Mouse (Mus musculus): ENCODE measurements around the gene Trpc4ap. TPM values are rescaled to one million over a fixed set of nuclear protein-coding genes. Genes with fewer than 3 reads are reported as not detected.
A peak's percentile ranks its signal among the peaks of the same experiment; 100 is the strongest.

Gene Trpc4ap
- polyA plus RNA-seq, 1 experiment, result 47.0 TPM

DNA sequence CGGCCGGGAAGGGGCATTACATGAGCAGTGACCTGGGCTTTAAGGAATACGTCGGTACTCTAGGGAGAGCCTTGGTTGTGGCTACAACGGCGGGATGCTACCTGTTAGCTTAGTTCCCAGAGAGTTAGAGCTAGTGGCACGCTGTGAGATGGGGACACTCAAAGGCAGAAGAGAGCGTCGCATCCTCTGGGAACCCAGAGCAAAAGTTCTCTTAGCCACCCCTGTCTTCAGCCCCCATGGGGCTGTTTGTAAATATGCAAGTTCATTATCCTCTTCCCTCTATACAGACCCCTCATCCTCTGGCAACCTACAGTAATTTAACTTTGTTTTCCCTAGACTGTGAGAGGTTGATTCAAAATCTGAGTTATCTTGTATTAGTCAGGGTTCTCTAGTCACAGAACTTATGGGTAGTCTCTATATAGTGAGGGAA is 99.3 kb downstream of the Trpc4ap start:
- no peaks in the 10 kb centered on the region; the same call in 1 of the 2 replicates for H3K4me1 ChIP-seq (ENCODE audit: control insufficient read depth, insufficient read depth, low read length)
- 1% methylated on average over 9 of the region's 9 CpGs for WGBS
- H3K27ac ChIP-seq (ENCODE audit: control insufficient read depth, insufficient read depth, low read depth, low read length, poor library complexity), result no peak overlapping the region
- H3K4me3 ChIP-seq (replicated peaks; ENCODE audit: control insufficient read depth, low read depth, low read length), result peak overlapping the region; percentile 87
- no peak for TF ChIP-seq POLR2A (IDR thresholded peaks at IDR 0.05; ENCODE audit: borderline replicate concordance, control insufficient read depth, low read depth, low read length)
- no peak for TF ChIP-seq CTCF (IDR thresholded peaks at IDR 0.05; ENCODE audit: control insufficient read depth, insufficient read depth, low read length)

DNA sequence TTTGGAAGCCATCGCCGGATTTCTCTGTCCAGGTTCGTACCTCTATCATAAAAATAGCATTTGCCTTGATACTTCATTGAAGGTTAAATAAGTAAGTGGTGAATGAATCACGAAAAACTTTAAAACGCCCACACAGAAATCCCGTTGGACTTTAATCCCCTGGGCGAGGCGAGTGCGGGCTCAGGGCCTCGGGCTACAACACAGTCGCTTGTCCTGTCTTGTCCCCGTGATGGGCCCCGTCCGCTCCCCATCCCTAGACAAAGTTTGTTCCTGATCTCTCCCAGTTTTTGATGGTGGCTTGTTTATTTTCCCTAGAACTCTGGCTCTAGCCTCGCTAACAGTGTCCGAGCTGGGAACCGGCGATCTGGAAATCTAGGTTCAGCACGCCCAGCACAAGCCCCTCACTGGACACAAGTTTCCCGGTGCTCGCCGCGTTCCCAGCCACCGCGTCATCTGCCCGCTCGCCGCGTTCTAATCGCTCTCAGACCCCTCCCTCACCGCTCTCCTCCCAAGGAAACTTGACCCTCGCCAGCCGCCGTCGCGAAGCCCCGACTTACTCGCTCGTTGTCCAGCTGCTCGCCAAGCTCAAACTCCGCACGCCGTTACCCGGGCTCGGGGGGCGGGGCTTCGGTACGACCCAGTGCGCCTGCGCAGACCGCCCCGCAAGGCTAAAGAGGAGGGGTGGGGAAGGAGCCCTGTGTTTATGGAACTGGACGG is 99.9 kb downstream of the Trpc4ap start, which contains the start of gene Gss:
TSS of gene Gss (minus strand) at position 674 of the 717 bp plus-strand sequence.
- H3K4me1 ChIP-seq (ENCODE audit: control insufficient read depth, insufficient read depth, low read length), result no peaks in the 10 kb centered on the region; the same call in 1 of the 2 replicates
- H3K4me3 ChIP-seq (replicated peaks; ENCODE audit: control insufficient read depth, low read depth, low read length), result peak within 1 kb of the TSS; percentile 87
- WGBS, result under 1% methylated on average over 53 of the region's 53 CpGs
- no peak within 1 kb of the TSS for H3K27ac ChIP-seq (ENCODE audit: control insufficient read depth, insufficient read depth, low read depth, low read length, poor library complexity)
- TF ChIP-seq POLR2A (IDR thresholded peaks at IDR 0.05; ENCODE audit: borderline replicate concordance, control insufficient read depth, low read depth, low read length) (0 out of 2 replicates have a peak, but pooled peaks have one; percentile 57), CTCF (IDR thresholded peaks at IDR 0.05; ENCODE audit: control insufficient read depth, insufficient read depth, low read length) (no peak)

- WGBS, result 17% methylated on average over 6 of the region's 6 CpGs
- Histone ChIP-seq H3K4me3 (replicated peaks; ENCODE audit: control insufficient read depth, low read depth, low read length) (peak overlapping the region; percentile 44), H3K27ac (ENCODE audit: control insufficient read depth, insufficient read depth, low read depth, low read length, poor library complexity) (no peak overlapping the region), H3K4me1 (ENCODE audit: control insufficient read depth, insufficient read depth, low read length) (no peaks in the 10 kb centered on the region; the same call in 1 of the 2 replicates)
- TF ChIP-seq CTCF (IDR thresholded peaks at IDR 0.05; ENCODE audit: control insufficient read depth, insufficient read depth, low read length), result no peak
- TF ChIP-seq POLR2A (IDR thresholded peaks at IDR 0.05; ENCODE audit: borderline replicate concordance, control insufficient read depth, low read depth, low read length), result no peak
Measured at GRCm38 (mm10) chr2:155591676-155592075, 100.5 kb downstream of the Trpc4ap start.

DNA sequence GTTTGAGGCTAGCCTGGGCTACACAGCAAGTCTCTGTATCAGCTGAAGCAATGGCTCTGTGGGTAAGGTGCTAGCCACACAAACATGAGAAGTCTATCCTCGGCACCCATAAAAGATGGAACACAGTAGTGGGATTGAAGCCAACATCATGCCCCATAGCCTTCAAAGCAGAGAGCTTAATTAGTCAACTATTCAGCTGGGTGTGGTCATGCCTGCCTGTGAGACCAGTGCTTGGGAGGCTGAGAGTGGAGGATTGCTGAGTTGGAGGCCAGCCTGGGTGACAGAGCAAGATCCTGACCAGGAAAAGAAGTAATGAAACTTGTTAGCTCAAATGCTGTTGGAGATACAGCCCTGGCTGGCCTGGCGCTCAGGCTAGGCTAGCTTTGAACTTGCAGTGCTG is 101.3 kb downstream of the Trpc4ap start:
- Histone ChIP-seq H3K4me3 (replicated peaks; ENCODE audit: control insufficient read depth, low read depth, low read length) (no peak overlapping the region), H3K4me1 (ENCODE audit: control insufficient read depth, insufficient read depth, low read length) (no peaks in the 10 kb centered on the region; the same call in 1 of the 2 replicates), H3K27ac (ENCODE audit: control insufficient read depth, insufficient read depth, low read depth, low read length, poor library complexity) (no peak overlapping the region)
- TF ChIP-seq POLR2A (IDR thresholded peaks at IDR 0.05; ENCODE audit: borderline replicate concordance, control insufficient read depth, low read depth, low read length), result no peak
- TF ChIP-seq CTCF (IDR thresholded peaks at IDR 0.05; ENCODE audit: control insufficient read depth, insufficient read depth, low read length), result no peak
- 83% methylated on average over 2 of the region's 2 CpGs for WGBS

DNA sequence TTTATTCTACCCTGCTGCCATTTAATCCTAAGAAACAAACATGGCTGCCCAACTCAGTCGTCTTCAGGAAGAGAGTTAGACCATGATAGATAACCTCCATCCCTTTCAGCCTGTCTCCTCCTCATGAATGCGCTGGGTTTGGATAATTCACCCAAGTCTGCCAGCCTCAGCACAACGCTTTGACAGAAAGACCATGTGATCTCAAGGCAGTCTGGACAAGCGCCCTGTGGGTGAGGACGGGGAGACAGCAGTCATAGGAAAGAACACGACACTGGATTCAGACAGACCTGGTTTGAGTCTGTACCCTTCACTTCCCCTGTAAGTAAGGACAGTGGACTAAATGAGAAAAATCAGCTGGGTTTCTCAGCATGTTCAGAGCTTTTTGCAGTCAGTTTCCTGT is 102.7 kb downstream of the Trpc4ap start:
- WGBS, result 76% methylated on average over 6 of the region's 6 CpGs
- no peaks in the 10 kb centered on the region; the same call in 1 of the 2 replicates for H3K4me1 ChIP-seq (ENCODE audit: control insufficient read depth, insufficient read depth, low read length)
- no peak overlapping the region for H3K27ac ChIP-seq (ENCODE audit: control insufficient read depth, insufficient read depth, low read depth, low read length, poor library complexity)
- no peak overlapping the region for H3K4me3 ChIP-seq (replicated peaks; ENCODE audit: control insufficient read depth, low read depth, low read length)
- TF ChIP-seq CTCF (IDR thresholded peaks at IDR 0.05; ENCODE audit: control insufficient read depth, insufficient read depth, low read length) (no peak), POLR2A (IDR thresholded peaks at IDR 0.05; ENCODE audit: borderline replicate concordance, control insufficient read depth, low read depth, low read length) (no peak)

GRCm38 (mm10) chr2:155588136-155588535 is 104.0 kb downstream of the Trpc4ap start:
- TF ChIP-seq CTCF (IDR thresholded peaks at IDR 0.05; ENCODE audit: control insufficient read depth, insufficient read depth, low read length), result no peak
- no peak for TF ChIP-seq POLR2A (IDR thresholded peaks at IDR 0.05; ENCODE audit: borderline replicate concordance, control insufficient read depth, low read depth, low read length)
- H3K4me3 ChIP-seq (replicated peaks; ENCODE audit: control insufficient read depth, low read depth, low read length), result no peak overlapping the region
- no peak overlapping the region for H3K27ac ChIP-seq (ENCODE audit: control insufficient read depth, insufficient read depth, low read depth, low read length, poor library complexity)
- no peaks in the 10 kb centered on the region; the same call in 1 of the 2 replicates for H3K4me1 ChIP-seq (ENCODE audit: control insufficient read depth, insufficient read depth, low read length)
- 83% methylated on average over 3 of the region's 3 CpGs for WGBS

GRCm38 (mm10) chr2:155585486-155585885 is 106.7 kb downstream of the Trpc4ap start:
- Histone ChIP-seq H3K4me3 (replicated peaks; ENCODE audit: control insufficient read depth, low read depth, low read length) (no peak overlapping the region), H3K27ac (ENCODE audit: control insufficient read depth, insufficient read depth, low read depth, low read length, poor library complexity) (no peak overlapping the region), H3K4me1 (ENCODE audit: control insufficient read depth, insufficient read depth, low read length) (no peaks in the 10 kb centered on the region)
- TF ChIP-seq CTCF (IDR thresholded peaks at IDR 0.05; ENCODE audit: control insufficient read depth, insufficient read depth, low read length) (no peak), POLR2A (IDR thresholded peaks at IDR 0.05; ENCODE audit: borderline replicate concordance, control insufficient read depth, low read depth, low read length) (no peak)
- 33% methylated on average over 10 of the region's 10 CpGs for WGBS

DNA sequence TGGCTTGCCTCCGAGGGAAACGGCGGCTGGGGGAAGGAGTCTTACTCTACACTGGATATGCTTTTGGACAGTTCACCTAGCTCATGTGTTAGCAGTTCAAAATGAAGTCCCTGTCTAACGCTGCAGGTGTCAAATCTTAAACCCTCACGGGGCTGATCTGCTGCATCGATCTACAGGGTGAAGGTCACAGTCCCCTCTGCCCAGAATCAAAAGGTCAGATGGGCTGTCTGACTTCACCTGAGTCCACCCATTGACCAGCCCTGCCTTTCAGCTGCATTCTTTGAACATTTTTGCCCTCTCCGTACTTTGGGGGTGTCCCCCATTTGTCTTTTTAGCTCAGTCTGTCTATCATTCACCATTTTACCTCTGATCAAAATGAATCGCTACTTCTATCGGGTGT is 107.1 kb downstream of the Trpc4ap start:
- Histone ChIP-seq H3K27ac (ENCODE audit: control insufficient read depth, insufficient read depth, low read depth, low read length, poor library complexity) (no peak overlapping the region), H3K4me3 (replicated peaks; ENCODE audit: control insufficient read depth, low read depth, low read length) (no peak overlapping the region), H3K4me1 (ENCODE audit: control insufficient read depth, insufficient read depth, low read length) (no peaks in the 10 kb centered on the region)
- TF ChIP-seq CTCF (IDR thresholded peaks at IDR 0.05; ENCODE audit: control insufficient read depth, insufficient read depth, low read length), result no peak
- TF ChIP-seq POLR2A (IDR thresholded peaks at IDR 0.05; ENCODE audit: borderline replicate concordance, control insufficient read depth, low read depth, low read length), result no peak
- 82% methylated on average over 9 of the region's 9 CpGs for WGBS

Other genes starting within 250 kb of the Trpc4ap start
- gene Ncoa6, start 218.5 kb downstream of the Trpc4ap start, polyA plus RNA-seq (2011; ENCODE audit: insufficient read depth, insufficient read length, low replicate concordance, missing spikeins), result 18.1 and 35.1 TPM in 2 replicates
- 12.4 and 13.9 TPM in 2 replicates for gene Acss2, start 174.4 kb downstream of the Trpc4ap start, polyA plus RNA-seq (2011; ENCODE audit: insufficient read depth, insufficient read length, low replicate concordance, missing spikeins)
- 2.3 TPM in 1 of 2 replicates, not detected in the other for gene Ggt7, start 174.1 kb downstream of the Trpc4ap start, polyA plus RNA-seq (2011; ENCODE audit: insufficient read depth, insufficient read length, low replicate concordance, missing spikeins)
- gene Gss, start 99.6 kb downstream of the Trpc4ap start, polyA plus RNA-seq (2011; ENCODE audit: insufficient read depth, insufficient read length, low replicate concordance, missing spikeins), result 7.3 and 8.5 TPM in 2 replicates
- gene Myh7b, start 81.2 kb downstream of the Trpc4ap start, polyA plus RNA-seq (2011; ENCODE audit: insufficient read depth, insufficient read length, low replicate concordance, missing spikeins), result not detected in 2 replicates
- 13.1 and 17.6 TPM in 2 replicates for gene Edem2, start 37.1 kb upstream of the Trpc4ap start, polyA plus RNA-seq (2011; ENCODE audit: insufficient read depth, insufficient read length, low replicate concordance, missing spikeins)
- not detected in 2 replicates for gene Gm17581, start 43.5 kb upstream of the Trpc4ap start, polyA plus RNA-seq (2011; ENCODE audit: insufficient read depth, insufficient read length, low replicate concordance, missing spikeins)
- 1.6 TPM in 1 of 2 replicates, not detected in the other for gene Procr, start 58.7 kb upstream of the Trpc4ap start, polyA plus RNA-seq (2011; ENCODE audit: insufficient read depth, insufficient read length, low replicate concordance, missing spikeins)
- not detected in 2 replicates for gene Mmp24, start 83.0 kb upstream of the Trpc4ap start, polyA plus RNA-seq (2011; ENCODE audit: insufficient read depth, insufficient read length, low replicate concordance, missing spikeins)
- gene BC029722, start 127.0 kb upstream of the Trpc4ap start, polyA plus RNA-seq (2011; ENCODE audit: insufficient read depth, insufficient read length, low replicate concordance, missing spikeins), result 7.8 and 17.8 TPM in 2 replicates
- 88.2 and 146 TPM in 2 replicates for gene Eif6, start 134.5 kb upstream of the Trpc4ap start, polyA plus RNA-seq (2011; ENCODE audit: insufficient read depth, insufficient read length, low replicate concordance, missing spikeins)
- not detected in 2 replicates for gene Fam83c, start 142.5 kb upstream of the Trpc4ap start, polyA plus RNA-seq (2011; ENCODE audit: insufficient read depth, insufficient read length, low replicate concordance, missing spikeins)
- 7.6 and 14.9 TPM in 2 replicates for gene Uqcc1, start 237.9 kb upstream of the Trpc4ap start, polyA plus RNA-seq (2011; ENCODE audit: insufficient read depth, insufficient read length, low replicate concordance, missing spikeins)
- gene Gm15557, start 248.3 kb upstream of the Trpc4ap start, polyA plus RNA-seq (2011; ENCODE audit: insufficient read depth, insufficient read length, low replicate concordance, missing spikeins), result not detected in 2 replicates